Mouse (Mus musculus) lung, adult 2 months (tissue): ENCODE data around the gene 5530401A14Rik.

Source experiments
- CTCF ChIP-seq: fragments of 200-500 bp; IDR thresholded peaks from 2 replicates; pipeline ENCODE4 v1.5.1; 2011; ENCODE audit warnings: mild to moderate bottlenecking, low read length, control low read depth; ENCODE audit not compliant: insufficient read depth
- POLR2A ChIP-seq: fragments of 200-500 bp; IDR thresholded peaks from 2 replicates; pipeline ENCODE4 v1.6.1; 2011; ENCODE audit warnings: low read depth, mild to moderate bottlenecking, control low read depth, low read length, borderline replicate concordance; ENCODE audit errors: extremely low read depth

DNA sequence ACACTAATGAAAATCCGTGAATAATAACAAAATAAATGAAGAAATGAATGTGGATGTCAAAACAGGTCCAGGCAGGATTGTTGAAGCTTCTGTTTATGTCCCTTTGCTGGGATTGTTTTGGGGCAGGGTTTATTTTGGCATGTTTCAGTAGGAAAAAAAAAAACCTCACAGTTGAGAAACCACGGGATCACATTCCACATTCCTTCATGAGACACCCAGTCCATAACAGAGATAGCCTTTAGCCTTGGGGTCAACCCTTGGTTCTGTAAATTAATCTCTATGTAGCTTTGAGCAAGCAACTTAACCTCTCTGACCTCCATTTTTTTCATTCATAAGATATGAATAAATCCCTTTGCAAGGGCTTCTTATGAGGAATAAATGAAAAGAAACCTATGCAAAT lies 19.5 kb upstream of the 5530401A14Rik start:
- TF ChIP-seq POLR2A (no peak), CTCF (no peak)
